Mouse (Mus musculus): ENCODE results near the gene Slc3a2.

The Slc3a2 gene

GRCm38 (mm10) chr19:8710057-8710456 lies 13.1 kb downstream of the Slc3a2 start:
- DNase-seq (ENCODE audit: low spot score) = no peak

DNA sequence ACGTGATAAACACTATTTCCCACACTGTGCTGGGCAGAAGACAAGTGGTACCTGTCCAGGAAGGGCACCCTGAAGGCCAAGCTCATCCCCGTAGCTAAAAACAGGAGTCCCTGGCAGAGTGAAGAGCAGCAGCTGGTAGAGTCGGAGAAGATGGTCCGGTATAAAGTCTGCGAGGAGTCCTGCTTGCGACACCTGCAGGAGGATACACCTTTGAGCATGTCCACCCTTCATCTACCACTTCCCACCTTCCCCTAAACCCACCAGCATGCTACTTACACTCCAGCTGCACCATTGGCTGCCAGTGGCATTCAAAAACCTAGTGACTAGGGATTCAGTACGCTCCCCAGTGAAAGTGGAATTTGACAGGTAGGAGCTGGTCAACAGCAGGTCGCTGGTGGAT lies 14.2 kb downstream of the Slc3a2 start:
- no peak for DNase-seq (ENCODE audit: low spot score)

DNA sequence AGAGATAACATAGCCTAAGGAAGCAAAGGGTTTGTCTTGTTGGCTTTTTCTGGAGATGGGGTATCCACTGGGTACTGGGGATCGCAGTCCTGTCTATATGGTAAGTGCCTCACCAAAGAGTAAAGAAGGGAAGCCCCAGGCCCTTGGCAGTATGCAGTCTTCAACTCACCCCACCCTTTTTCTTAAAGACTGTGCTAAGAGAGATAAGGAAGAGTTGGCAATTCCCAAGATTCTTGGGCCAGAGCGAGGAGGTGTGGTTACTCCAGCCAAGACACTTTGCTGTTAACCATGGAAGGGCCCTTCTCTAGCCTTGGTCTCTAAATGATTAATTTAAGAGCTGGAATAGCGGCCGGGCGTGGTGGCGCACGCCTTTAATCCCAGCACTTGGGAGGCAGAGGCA lies 16.2 kb downstream of the Slc3a2 start:
- no peak for DNase-seq (ENCODE audit: low spot score)

- DNase-seq (ENCODE audit: low spot score) = no peak
Measured at GRCm38 (mm10) chr19:8706132-8706667, 17.0 kb downstream of the Slc3a2 start.

DNA sequence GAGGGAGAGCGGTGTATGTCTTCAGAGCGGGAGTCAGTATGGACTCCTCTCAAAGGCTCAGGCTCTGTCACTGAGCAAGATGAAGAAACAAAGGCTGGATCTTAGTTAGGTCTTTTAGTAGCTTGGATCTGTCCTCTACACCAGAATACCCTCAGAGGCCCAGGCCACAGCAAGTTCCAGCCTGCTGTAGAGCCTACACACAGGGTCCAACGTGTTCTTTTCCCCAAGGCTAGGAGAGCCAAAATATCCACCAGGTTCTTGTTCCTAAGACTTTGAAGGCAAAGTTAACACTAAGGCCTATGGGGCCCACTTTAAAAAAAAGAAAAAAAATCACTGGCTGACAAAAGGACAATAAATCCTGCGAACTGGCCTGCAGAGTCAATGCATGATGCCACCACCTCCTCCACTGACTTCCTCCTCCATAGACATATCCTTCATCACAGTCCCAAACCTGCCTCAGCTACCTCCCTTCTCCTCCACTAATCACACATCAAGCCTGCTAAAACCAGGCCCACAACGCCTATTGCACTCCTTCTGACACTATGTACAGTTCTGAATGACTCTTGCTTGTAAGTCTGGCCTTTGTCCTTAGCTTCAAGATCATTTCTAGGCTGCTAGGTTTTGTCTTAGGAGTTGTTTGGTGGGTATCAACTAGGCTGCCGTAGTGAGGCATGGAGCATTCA lies 18.0 kb downstream of the Slc3a2 start:
- no peak for DNase-seq (ENCODE audit: low spot score)

GRCm38 (mm10) chr19:8703571-8703970 lies 19.6 kb downstream of the Slc3a2 start:
- DNase-seq (ENCODE audit: low spot score) = no peak

- DNase-seq (ENCODE audit: low spot score) = no peak
Measured at GRCm38 (mm10) chr19:8702458-8702857, 20.7 kb downstream of the Slc3a2 start.

- DNase-seq (ENCODE audit: low spot score) = no peak
Measured at GRCm38 (mm10) chr19:8699652-8700051, 23.5 kb downstream of the Slc3a2 start.

- DNase-seq (ENCODE audit: low spot score) = no peak
Measured at GRCm38 (mm10) chr19:8695330-8695729, 27.8 kb downstream of the Slc3a2 start.

- DNase-seq (ENCODE audit: low spot score) = no peak
Measured at GRCm38 (mm10) chr19:8692740-8693139, 30.4 kb downstream of the Slc3a2 start.

DNA sequence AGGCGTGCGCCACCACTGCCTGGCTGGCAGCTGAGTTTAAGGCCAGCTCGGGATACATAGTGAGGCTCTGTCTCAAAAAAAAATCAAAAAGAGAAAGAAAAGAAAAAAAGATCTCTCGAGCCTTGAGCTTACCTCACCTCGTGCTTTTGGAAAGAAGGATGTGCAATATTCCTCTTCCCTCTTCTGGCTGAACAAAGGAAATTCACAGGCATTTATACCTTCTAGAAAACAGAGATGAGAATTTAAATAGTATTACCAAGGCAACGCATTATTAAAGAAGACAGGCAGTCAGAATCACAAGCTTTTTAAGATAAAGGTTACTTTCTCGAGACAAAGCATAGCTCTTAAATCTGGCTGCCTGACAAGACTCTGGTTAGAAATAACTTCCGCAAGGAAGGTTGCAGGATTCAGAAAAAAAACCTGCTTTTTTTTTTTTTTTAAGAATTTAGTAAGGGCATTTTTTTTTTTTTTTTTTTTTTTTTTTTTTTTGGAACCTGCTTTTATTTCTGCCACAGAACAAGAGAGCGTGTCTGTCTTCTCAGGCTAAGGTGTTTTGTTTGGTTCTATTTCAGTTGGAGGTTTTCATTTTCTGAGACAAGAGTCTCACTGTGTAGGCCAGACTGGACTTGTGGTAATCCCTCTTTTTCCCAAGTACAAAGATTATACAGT lies 31.2 kb downstream of the Slc3a2 start:
- no peak for DNase-seq (ENCODE audit: low spot score)

DNA sequence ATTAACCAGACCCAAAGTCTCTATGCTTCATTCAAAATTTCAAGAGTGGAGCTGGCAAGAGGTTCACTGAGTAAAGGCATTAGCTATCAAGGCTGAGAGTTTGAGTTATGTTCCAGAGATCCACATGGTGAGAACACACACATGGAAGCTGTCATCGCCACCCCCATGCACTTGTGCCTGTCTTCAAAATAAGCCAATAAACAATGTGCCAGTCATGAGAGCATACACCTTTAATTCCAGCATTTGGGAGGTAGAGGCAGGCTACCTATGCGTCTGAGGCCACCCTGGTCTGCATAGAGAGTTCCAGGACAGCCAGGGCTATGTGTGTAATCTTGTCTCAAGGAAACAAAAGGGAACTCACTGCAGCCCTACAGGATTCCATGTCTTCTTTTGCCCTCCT lies 39.5 kb downstream of the Slc3a2 start:
- no peak for DNase-seq (ENCODE audit: low spot score)

- DNase-seq (ENCODE audit: low spot score) = no peak
Measured at GRCm38 (mm10) chr19:8682996-8683395, 40.2 kb downstream of the Slc3a2 start.

DNA sequence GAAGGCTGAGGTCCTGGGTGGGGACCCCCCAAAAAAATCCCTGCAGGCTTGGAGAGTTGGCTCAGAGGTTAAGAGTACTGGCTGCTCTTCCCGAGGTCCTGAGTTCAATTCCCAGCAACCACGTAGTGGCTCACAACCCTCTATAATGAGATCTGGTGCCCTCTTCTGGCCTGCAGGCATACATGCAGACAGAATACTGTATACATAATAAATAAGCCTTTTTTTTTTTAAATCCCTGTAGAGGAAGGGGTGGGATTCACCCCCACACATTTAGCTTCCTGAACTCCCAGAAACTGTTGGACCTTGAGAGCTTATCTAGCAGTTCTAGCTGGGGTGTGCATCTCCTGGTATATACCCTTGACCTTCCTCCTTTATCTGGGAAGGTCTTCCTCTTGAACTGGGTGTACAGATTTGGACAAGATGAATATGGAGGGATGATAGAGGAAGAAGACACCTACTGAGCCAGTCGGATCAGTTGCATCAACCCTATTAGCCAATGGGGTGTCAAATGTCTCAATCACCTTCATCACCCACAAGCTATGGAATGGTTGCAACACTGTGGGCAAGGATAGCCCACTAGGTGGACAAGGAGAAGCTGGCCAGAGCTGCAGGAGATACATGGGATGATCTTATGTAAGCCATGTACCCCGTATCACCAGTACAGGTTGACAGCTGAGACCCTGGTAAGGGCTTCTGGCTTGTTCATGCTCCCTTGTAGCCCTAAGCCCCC lies 41.4 kb downstream of the Slc3a2 start:
- no peak for DNase-seq (ENCODE audit: low spot score)

- DNase-seq (ENCODE audit: low spot score) = no peak
Measured at GRCm38 (mm10) chr19:8679031-8679779, 44.0 kb downstream of the Slc3a2 start.

DNA sequence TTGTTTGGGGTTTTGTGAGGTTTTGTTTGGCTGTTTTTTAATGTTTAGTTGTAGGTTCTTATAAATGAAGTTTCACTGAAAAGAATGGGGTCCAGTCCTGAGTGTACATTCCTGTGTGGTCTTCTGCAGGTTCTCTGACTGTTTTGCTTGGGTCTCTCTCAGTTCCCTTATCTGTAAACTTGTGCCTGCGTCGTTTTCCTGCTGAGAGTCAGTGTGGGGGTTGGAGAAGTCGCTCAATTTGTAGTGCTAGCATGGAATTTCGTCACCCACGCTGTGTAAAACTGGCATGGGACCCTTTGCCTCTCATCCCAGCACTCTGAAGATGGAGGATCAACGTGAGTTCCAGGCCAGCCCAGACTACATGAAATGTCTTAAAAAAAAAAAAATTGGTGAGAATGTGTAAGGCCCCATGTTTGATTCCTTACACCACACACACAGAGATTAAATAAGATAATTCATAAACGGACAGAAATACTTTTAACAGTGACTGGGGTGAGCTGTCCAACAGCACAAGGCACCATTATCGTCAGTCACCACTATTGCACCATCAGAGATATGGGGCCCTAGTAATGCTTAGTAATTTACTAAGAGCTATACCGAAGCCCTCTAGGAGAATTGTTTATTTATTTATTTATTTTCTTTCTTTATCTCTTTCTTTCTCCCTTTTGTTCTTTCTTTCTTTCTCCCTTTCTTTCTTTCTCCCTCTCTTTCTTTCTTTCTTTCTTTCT lies 49.7 kb downstream of the Slc3a2 start:
- no peak for DNase-seq (ENCODE audit: low spot score)

- DNase-seq (ENCODE audit: low spot score) = no peak
Measured at GRCm38 (mm10) chr19:8672859-8673258, 50.3 kb downstream of the Slc3a2 start.

GRCm38 (mm10) chr19:8665746-8666145 lies 57.4 kb downstream of the Slc3a2 start:
- DNase-seq (ENCODE audit: low spot score) = no peak

DNA sequence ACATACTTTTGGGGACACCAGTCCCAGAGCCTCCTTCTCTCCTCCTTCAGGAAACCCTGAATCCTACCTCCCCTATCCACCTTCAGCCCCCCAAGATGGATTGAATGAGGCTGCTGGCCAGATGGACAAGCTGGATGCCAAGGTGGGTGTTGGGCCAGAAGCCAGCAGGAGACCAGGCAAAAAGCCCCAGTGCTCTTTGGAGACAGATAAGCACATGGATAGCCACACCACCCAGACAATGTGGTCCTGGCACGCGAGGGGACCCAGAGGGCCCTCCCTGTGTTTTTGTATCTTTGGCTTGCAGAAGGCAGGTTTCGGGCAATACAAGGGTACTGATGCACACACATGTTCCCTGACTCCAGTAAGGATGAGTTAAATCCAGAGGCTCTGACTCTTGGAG lies 58.3 kb downstream of the Slc3a2 start:
- DNase-seq (ENCODE audit: low spot score) = no peak

DNA sequence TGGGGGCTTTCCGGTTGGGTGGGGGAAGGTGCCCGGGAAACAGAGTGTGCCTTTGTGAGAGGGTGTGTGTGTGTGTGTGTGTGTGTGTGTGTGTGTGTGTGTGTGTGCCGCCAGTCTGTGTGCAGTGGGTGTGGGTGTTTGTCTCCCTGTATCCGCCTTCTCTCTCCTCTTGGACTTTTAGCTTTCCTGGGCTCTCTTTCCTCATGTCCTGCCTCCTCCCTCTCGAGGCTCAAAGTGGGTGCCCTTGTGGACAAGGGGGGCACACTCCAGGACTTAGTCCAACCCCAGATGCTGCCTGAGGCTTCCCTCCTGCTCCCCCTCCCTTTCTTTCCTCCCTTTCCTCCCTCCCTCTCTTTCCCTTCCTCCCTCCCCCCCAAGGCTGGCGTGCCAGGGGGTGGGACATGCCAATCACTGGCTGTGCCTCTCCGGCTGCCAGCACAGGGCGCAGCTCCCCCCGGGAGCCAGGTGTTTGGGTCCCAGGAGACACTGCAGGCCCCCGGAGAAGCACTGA lies 59.2 kb downstream of the Slc3a2 start:
- DNase-seq (ENCODE audit: low spot score) = peak; percentile 61

- DNase-seq (ENCODE audit: low spot score) = no peak
Measured at GRCm38 (mm10) chr19:8663360-8663839, 59.8 kb downstream of the Slc3a2 start, which contains the start of gene Chrm1. Gene Chrm1, plus strand, starts transcription at chr19:8663789.

Measured in layer of hippocampus, adult 9-10 months (tissue).